Mouse (Mus musculus) bone marrow, adult 2 months (tissue): ENCODE measurements around the gene Klhdc10.

Experiments
- CTCF ChIP-seq: fragments of 200-500 bp; IDR thresholded peaks from 2 replicates; pipeline ENCODE4 v1.5.1; 2011; ENCODE audit warnings: low read length, control low read depth; ENCODE audit not compliant: control insufficient read depth, insufficient read depth
- POLR2A ChIP-seq: fragments of 200-500 bp; IDR thresholded peaks from 2 replicates; pipeline ENCODE4 v1.6.1; 2011; ENCODE audit warnings: low read depth, mild to moderate bottlenecking, control low read depth, low read length, borderline replicate concordance; ENCODE audit not compliant: control insufficient read depth

DNA sequence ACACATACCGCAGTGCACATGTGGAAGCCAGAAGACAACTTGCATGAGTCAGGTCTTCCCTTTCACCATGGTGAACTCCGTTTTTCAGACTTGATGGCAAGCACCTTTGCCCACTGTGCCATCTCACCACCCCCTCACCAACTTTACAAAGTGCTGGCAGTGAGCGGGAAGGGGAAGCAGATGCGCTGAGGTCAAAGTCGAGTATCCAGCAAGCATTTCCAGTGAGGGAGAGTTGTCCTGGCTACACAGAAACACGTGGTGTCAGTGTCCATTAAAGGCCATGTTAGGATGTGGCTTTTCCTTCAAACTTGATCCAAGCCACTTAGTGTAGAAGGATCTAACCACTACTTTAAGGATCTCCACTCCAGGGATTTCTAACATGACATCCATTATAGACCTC is 76.1 kb downstream of the Klhdc10 start:
- TF ChIP-seq POLR2A (no peak), CTCF (no peak)
